Mouse (Mus musculus): ENCODE results near the gene Sap30bp. TPM values are rescaled to one million over a fixed set of nuclear protein-coding genes. Genes with fewer than 3 reads are reported as not detected.

The Sap30bp gene
- polyA plus RNA-seq, 1 experiment from 2014 or later, result 51.0 TPM

- peaks cover 10% of the 10 kb centered on the region for H3K4me1 ChIP-seq
- H3K4me2 ChIP-seq (replicated peaks), result no peak overlapping the region
- no peak overlapping the region for H3K27ac ChIP-seq
- no peak overlapping the region for H3K9ac ChIP-seq
- H3K9me3 ChIP-seq (replicated peaks), result no peaks in the 10 kb centered on the region
- no peak for ATAC-seq (ENCODE audit: low FRiP score)
- H3K36me3 ChIP-seq, result peaks cover 80% of the 10 kb centered on the region
- H3K4me3 ChIP-seq, result no peak overlapping the region
- WGBS, result 84% methylated on average over 8 of the region's 8 CpGs
- H3K27me3 ChIP-seq, result no peaks in the 10 kb centered on the region
Observed at GRCm38 (mm10) chr11:115945247-115945646, 12.2 kb downstream of the Sap30bp start.

DNA sequence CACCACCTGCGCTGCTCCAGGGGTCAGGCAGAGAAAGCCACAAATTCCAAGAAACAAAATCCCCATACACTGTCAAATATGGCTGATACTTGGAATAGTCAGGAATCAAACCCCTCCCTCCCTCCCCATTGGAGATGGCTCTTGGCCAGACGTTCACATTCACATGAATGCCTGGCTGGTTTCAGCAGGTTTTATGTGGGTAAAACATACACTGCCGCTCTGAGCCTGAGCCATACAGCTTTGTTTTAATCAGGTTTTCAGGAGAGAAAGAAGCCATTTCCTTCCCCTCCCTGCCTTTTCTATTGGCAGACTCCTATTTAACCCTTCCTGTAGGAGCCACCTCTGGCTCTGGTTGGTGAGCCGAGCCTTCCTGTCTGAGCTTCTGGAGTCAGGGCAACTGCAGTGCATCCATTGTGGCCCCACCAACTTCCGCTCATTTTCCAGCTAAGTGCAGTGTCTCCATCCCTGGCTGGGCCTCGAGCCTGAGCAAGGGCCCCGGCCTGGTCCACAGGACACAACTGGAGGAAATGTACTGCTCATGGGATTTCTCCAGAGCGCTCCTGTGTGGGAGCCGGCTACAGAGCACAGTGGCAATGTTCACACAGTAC, 13.2 kb downstream of the Sap30bp start:
- 89% methylated on average over 9 of the region's 9 CpGs for WGBS

DNA sequence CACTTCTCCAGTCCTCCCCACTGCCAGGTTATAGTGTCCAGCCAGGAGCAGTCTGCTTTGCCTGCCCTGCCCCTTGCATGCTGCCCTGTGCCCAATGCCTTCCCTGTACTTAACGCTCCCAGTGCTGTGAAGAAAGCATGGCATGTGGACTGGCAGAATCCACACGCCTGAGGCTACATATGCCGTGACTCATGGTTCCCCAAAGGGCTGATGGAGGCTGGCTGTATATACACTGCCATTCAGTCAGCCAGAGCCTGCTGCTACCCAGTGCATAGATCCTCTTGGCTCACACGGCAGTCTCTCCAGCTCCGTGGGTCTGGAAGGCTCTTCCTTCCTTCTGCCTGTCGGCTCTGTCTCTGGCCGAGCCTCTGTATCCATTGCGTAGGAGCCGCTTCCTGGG, 15.2 kb downstream of the Sap30bp start:
- H3K9ac ChIP-seq, result no peak overlapping the region
- H3K4me1 ChIP-seq, result peaks cover 14% of the 10 kb centered on the region
- H3K4me2 ChIP-seq (replicated peaks), result no peak overlapping the region
- 94% methylated on average over 9 of the region's 9 CpGs for WGBS
- H3K27ac ChIP-seq, result no peak overlapping the region
- H3K9me3 ChIP-seq (replicated peaks), result no peaks in the 10 kb centered on the region
- no peak for ATAC-seq (ENCODE audit: low FRiP score)
- H3K36me3 ChIP-seq, result peaks cover 82% of the 10 kb centered on the region
- no peaks in the 10 kb centered on the region for H3K27me3 ChIP-seq
- H3K4me3 ChIP-seq, result no peak overlapping the region

More for the DNA sequence above, 13.2 kb downstream of the Sap30bp start:
- no peak for ATAC-seq (ENCODE audit: low FRiP score)
- Histone ChIP-seq H3K27ac (no peak overlapping the region; the same call in 1 of the 2 replicates), H3K4me2 (replicated peaks) (no peak overlapping the region), H3K9me3 (replicated peaks) (no peaks in the 10 kb centered on the region), H3K36me3 (peaks cover 82% of the 10 kb centered on the region), H3K9ac (no peak overlapping the region), H3K4me1 (peaks cover 14% of the 10 kb centered on the region), H3K27me3 (no peaks in the 10 kb centered on the region), H3K4me3 (no peak overlapping the region)

GRCm38 (mm10) chr11:115950719-115951118, 17.6 kb downstream of the Sap30bp start:
- peaks cover 79% of the 10 kb centered on the region for H3K36me3 ChIP-seq
- peaks cover 25% of the 10 kb centered on the region for H3K4me1 ChIP-seq
- H3K4me3 ChIP-seq, result no peak overlapping the region
- no peaks in the 10 kb centered on the region for H3K9me3 ChIP-seq (replicated peaks)
- WGBS, result 71% methylated on average over 2 of the region's 2 CpGs
- no peak overlapping the region for H3K9ac ChIP-seq
- ATAC-seq (ENCODE audit: low FRiP score), result peak; percentile 52
- peak overlapping the region; percentile 40; the same call in 1 of the 2 replicates for H3K27ac ChIP-seq
- no peak overlapping the region for H3K4me2 ChIP-seq (replicated peaks)
- H3K27me3 ChIP-seq, result no peaks in the 10 kb centered on the region

GRCm38 (mm10) chr11:115954712-115955111, 21.6 kb downstream of the Sap30bp start:
- no peak overlapping the region for H3K9ac ChIP-seq
- no peak overlapping the region for H3K4me3 ChIP-seq
- peaks cover 72% of the 10 kb centered on the region for H3K36me3 ChIP-seq
- H3K9me3 ChIP-seq (replicated peaks), result no peaks in the 10 kb centered on the region
- peaks cover 41% of the 10 kb centered on the region for H3K4me1 ChIP-seq
- no peak overlapping the region for H3K4me2 ChIP-seq (replicated peaks)
- H3K27me3 ChIP-seq, result 0 out of 2 replicates have a peak, but pooled peaks cover 9% of the 10 kb centered on the region
- H3K27ac ChIP-seq, result no peak overlapping the region
- ATAC-seq (ENCODE audit: low FRiP score), result no peak
- 87% methylated on average over 5 of the region's 5 CpGs for WGBS

DNA sequence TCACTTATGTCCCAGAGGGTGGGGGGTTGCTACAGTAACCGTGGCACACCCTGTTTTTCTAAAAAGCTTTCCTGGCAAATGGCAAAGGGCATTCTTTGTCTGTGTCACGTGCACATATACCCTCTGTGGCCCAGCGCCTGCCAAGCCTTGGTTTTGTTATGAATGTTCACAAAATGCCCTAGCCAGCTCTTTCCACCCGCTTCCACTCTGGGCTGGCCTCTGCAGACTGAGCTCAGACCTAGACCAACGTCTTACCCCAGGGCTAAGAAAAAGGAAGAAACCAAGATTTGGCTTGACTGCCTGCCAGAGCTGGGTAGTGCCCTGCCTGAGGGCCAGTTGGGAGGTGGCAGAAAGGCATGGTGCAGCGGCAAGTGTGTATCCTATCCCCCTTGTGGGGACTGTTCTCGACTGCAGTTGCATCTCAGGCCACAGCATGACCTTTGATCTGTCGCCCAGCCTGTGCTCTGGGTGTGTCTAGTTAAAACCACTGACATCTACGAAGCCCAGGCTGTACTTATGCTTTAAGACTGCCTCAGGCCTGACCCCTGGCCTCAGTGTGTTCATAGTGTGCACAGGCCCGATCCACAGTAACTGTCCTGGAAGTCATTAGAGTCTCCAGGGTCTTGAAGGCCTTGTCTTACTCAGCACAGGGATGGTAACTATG, 22.2 kb downstream of the Sap30bp start:
- no peak overlapping the region for H3K9ac ChIP-seq
- H3K4me3 ChIP-seq, result no peak overlapping the region
- 0 out of 2 replicates have a peak, but pooled peaks cover 9% of the 10 kb centered on the region for H3K27me3 ChIP-seq
- H3K36me3 ChIP-seq, result peaks cover 74% of the 10 kb centered on the region
- no peak for ATAC-seq (ENCODE audit: low FRiP score)
- no peak overlapping the region for H3K4me2 ChIP-seq (replicated peaks)
- no peaks in the 10 kb centered on the region for H3K9me3 ChIP-seq (replicated peaks)
- peaks cover 36% of the 10 kb centered on the region for H3K4me1 ChIP-seq
- peak overlapping the region; percentile 19; the same call in 1 of the 2 replicates for H3K27ac ChIP-seq
- 64% methylated on average over 10 of the region's 10 CpGs for WGBS

DNA sequence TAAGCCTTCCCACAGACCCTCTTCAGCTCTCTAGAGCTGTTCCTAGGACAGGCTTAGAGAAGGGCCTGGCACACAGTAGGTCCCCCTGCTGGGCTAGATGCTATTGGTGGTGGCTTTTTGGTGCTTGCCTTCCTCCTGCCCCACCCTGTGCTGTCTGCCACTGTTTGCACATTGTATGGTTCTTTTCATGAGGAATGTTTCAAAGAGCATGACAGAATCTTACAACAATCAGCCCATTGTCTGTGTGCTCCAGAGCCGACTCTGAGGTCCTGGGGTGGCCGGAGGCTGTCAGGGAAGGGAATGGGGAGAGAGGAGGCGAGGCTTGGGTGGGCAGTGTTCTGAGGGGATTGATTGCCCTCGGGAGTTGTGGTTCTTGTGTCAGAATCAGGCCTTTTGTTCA, 23.4 kb downstream of the Sap30bp start:
- H3K27ac ChIP-seq, result peak overlapping the region; percentile 68
- peaks cover 32% of the 10 kb centered on the region for H3K4me1 ChIP-seq
- WGBS, result 14% methylated on average over 4 of the region's 4 CpGs
- no peak overlapping the region for H3K4me2 ChIP-seq (replicated peaks)
- 0 out of 2 replicates have a peak, but pooled peaks cover 9% of the 10 kb centered on the region for H3K27me3 ChIP-seq
- peak; percentile 70 for ATAC-seq (ENCODE audit: low FRiP score)
- H3K36me3 ChIP-seq, result peaks cover 75% of the 10 kb centered on the region
- no peak overlapping the region for H3K4me3 ChIP-seq
- 0 out of 2 replicates have a peak overlapping the region, but pooled peaks have one; percentile 35 for H3K9ac ChIP-seq
- H3K9me3 ChIP-seq (replicated peaks), result no peaks in the 10 kb centered on the region

- peaks cover 32% of the 10 kb centered on the region for H3K4me1 ChIP-seq
- 60% methylated on average over 7 of the region's 7 CpGs for WGBS
- H3K9ac ChIP-seq, result no peak overlapping the region
- no peak overlapping the region for H3K4me3 ChIP-seq
- no peak for ATAC-seq (ENCODE audit: low FRiP score)
- no peaks in the 10 kb centered on the region for H3K9me3 ChIP-seq (replicated peaks)
- H3K27me3 ChIP-seq, result 0 out of 2 replicates have a peak, but pooled peaks cover 9% of the 10 kb centered on the region
- H3K36me3 ChIP-seq, result peaks cover 76% of the 10 kb centered on the region
- no peak overlapping the region for H3K4me2 ChIP-seq (replicated peaks)
- no peak overlapping the region for H3K27ac ChIP-seq
Observed at GRCm38 (mm10) chr11:115957971-115958370, 24.9 kb downstream of the Sap30bp start.

DNA sequence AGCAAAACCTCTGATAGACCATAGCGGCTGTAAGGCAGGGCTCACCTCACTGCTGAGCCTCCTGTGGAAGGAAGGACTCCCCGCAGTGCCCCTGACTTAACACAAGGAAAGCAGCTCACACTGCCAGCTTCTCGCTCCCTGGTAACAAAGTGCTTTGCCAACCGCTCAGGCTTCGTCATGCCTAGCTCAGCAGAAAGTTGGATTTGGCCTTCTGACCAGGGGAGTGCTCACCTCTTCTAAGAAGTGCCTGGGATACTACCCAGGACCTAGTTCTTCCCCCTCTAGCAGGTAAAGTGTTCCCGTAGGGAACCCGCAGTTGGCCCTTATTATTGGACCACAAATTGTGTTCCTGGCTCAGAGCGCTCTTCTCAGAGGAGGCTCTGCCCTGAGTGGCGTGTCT, 25.9 kb downstream of the Sap30bp start:
- H3K27ac ChIP-seq, result no peak overlapping the region
- H3K9ac ChIP-seq, result no peak overlapping the region
- 0 out of 2 replicates have a peak, but pooled peaks cover 9% of the 10 kb centered on the region for H3K27me3 ChIP-seq
- WGBS, result 95% methylated on average over 9 of the region's 9 CpGs
- ATAC-seq (ENCODE audit: low FRiP score), result no peak
- peaks cover 76% of the 10 kb centered on the region for H3K36me3 ChIP-seq
- peaks cover 32% of the 10 kb centered on the region for H3K4me1 ChIP-seq
- H3K9me3 ChIP-seq (replicated peaks), result no peaks in the 10 kb centered on the region
- H3K4me3 ChIP-seq, result no peak overlapping the region
- no peak overlapping the region for H3K4me2 ChIP-seq (replicated peaks)

DNA sequence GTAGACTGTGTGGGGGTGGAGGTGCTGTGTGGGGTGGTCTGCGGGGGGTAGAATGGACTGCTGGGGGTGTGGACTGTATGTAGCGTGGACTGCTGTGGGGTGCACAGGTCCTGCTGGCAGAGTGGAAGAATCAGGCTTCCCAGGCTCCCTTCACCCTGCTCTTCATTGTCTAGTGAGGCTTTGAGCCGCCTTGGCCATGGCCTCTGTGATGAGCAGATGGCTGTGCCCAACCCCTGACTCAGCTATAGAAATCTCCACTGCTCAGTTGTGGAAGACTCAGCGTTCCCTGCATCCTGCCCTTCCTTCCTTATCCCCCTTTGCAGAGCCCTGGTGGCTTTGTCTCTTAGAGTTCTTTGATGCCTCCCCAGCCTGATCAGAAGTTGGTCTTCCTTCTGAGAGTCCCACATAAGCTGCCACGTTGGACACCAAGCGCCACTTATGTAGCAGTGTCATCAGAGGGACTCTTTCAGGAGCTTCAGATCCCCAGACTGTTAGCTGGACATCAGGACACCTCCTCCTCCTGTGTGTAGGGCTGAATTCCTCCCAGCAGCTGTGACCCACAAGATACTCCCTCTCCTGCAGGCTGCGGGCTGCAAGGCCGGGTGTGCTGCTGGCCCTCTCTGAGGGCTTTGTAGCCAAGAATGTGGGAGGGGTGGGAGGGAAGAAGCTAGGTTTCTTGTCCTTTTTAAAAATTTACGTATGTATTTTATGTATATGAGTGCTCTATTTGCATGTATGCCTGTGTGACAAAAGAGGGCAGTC, 29.8 kb downstream of the Sap30bp start:
- 0 out of 2 replicates have a peak, but pooled peaks cover 4% of the 10 kb centered on the region for H3K9me3 ChIP-seq (replicated peaks)
- 94% methylated on average over 8 of the region's 9 CpGs for WGBS
- ATAC-seq (ENCODE audit: low FRiP score), result no peak
- no peak overlapping the region for H3K4me3 ChIP-seq
- H3K36me3 ChIP-seq, result peaks cover 85% of the 10 kb centered on the region
- H3K4me1 ChIP-seq, result peaks cover under 1% of the 10 kb centered on the region
- no peak overlapping the region for H3K27ac ChIP-seq
- H3K4me2 ChIP-seq (replicated peaks), result no peak overlapping the region
- 0 out of 2 replicates have a peak, but pooled peaks cover 1% of the 10 kb centered on the region for H3K27me3 ChIP-seq
- no peak overlapping the region for H3K9ac ChIP-seq

DNA sequence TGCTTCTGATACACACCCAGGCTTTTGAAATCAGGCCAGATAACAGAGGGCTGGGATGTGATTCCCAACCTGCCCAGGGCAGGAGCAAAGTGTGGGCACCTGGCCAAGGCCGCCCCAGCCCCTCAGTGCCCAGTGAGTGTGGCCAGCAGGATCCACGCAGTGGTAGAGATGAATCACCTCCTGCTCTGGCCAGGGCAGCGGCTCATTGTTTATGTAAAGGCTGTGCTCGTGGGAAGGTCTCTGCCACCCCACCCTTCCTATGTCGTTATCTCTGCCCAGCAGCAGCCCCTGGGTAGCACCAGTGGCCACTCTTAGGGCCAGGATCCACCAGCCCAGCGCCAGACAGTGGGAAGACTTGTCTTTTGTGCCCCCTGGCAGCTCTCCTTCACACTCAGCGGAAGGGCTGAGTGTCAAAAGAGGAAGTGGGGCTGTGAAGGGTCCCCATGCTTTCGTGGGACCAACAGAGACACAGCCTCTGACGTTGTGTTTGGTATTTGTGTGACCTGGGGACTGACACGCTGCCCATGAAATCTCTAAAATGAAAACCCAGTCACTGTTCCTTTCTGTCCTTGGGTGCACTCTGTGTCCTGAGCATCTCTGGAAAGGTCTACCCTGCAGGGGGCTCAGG, 32.0 kb downstream of the Sap30bp start:
- no peaks in the 10 kb centered on the region for H3K27me3 ChIP-seq
- H3K4me1 ChIP-seq, result no peaks in the 10 kb centered on the region
- peaks cover 69% of the 10 kb centered on the region for H3K36me3 ChIP-seq
- 0 out of 2 replicates have a peak, but pooled peaks cover 4% of the 10 kb centered on the region for H3K9me3 ChIP-seq (replicated peaks)
- no peak overlapping the region for H3K4me3 ChIP-seq
- no peak overlapping the region for H3K9ac ChIP-seq
- no peak overlapping the region for H3K4me2 ChIP-seq (replicated peaks)
- 90% methylated on average over 10 of the region's 10 CpGs for WGBS
- ATAC-seq (ENCODE audit: low FRiP score), result no peak
- H3K27ac ChIP-seq, result no peak overlapping the region

Measured in hindbrain, embryonic 12.5 days (tissue).